Mouse (Mus musculus) spleen, postnatal 36 days (tissue): ENCODE measurements at regions not wholly inside any gene's neighbourhood (a gene's known extent, or its start where the extent isn't known, plus 50 kb on each side); places are given as distances from the start of the nearest gene placed in this dataset.

Experiments
- DNase-seq, 2 experiments: peaks; one replicate each; pipeline ENCODE4 v3.0.0; 2022; ENCODE audit warnings: low spot score in 2 of 2, mixed read lengths in 1 of 2

DNA sequence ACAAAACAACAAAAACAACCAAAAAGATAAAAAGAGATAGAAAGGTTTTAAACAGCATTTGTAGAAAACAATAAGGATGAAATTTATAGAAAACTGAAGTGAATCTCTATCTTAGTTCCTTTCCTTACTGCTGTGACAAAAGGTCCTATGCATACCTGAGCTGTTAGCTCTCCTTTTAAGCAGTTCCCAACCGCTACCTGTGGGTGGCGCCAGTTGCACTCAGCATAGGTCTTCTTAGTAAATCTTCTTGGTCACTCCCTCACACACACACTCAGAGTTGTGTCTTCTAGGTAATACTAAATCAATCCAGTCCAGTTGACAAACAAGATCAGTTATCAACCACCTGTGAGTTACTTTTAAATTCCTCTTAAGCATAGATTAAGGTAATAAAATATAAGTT lies 355.5 kb upstream of the Prkcq start:
- no peak for DNase-seq

GRCm38 (mm10) chr2:10825278-10826133 lies 346.4 kb upstream of the Prkcq start:
- DNase-seq: peak; percentile 6 to 7

GRCm38 (mm10) chr2:10826134-10826767 lies 345.7 kb upstream of the Prkcq start:
- DNase-seq: no peak

DNA sequence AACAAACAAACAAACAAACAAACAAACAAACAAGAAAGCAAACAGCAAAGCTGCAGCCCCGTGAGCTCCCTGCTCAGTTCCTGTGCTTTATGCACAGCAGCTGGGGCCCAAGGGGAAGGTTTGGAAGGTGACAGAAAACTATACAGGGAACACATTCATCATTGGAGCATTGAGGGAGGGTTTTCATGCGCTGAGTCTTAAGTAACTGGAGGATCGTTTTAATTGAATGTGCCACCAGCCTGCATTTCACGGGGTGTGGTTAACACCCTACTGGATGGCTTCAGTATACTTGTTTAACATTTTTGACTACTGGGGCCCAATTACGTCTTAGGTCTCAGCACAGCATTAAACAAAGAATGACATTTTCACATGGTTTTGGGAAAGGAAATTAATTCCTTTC lies 331.9 kb upstream of the Prkcq start:
- no peak for DNase-seq

GRCm38 (mm10) chr2:10861654-10862292 lies 310.1 kb upstream of the Prkcq start:
- DNase-seq: no peak

DNA sequence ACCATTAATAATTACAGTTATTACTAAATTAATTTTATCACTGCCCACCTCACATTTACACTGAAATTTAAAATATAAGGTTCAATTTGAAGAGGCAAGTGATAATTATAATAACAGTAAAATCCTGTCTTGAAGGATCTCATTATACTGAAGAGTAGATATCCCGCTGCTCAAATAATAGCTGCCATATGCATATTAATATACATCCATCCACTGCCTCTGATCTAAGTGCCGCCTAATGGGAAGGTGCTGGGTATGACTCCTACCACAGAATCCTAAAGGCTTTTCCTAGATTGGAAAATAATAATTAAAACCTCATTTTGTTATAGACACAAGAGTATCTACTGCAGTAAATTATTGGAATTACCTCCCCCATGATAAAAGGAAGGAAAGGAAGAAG lies 307.5 kb upstream of the Prkcq start:
- no peak for DNase-seq

DNA sequence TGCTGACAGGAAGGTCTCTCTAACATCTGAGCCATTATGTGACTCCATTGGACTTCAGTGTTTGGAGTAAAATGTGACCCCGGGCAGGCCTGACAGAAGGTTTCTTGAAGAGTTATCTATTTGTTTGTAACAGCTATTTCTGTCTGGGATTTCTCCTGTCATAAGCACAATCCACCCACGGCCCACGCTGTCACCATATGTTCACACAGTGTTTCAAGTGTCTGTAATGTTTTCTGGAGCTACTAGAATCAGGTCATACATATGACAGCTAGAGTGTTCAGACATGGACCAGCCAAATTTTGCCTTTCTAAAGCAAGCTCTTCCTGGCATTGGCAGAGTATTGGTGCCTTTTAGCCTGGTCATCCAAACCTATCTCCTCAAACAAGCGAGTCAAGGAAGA lies 297.6 kb upstream of the Prkcq start:
- no peak for DNase-seq

- no peak for DNase-seq
Observed at GRCm38 (mm10) chr2:10901926-10902325, 270.0 kb upstream of the Prkcq start.

DNA sequence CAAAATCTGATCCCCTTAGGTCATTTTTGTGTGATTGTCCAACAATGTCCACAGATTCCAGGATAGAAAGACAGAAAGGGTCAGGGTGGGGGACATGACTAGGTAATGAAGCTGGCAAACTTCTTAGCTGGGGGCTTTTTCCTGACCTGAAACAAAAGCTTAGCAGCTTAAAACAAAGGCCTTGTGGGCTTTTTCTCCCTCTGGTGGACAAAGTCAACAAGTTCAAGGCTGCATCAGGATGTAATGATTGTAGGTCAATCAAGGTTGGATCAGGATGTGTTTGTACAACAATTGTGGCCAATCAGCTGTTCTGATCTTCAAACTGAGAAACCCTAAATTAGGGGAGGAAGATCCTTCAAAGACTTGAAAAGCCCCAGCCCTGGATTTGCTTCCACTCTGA lies 252.0 kb upstream of the Prkcq start:
- no peak for DNase-seq

DNA sequence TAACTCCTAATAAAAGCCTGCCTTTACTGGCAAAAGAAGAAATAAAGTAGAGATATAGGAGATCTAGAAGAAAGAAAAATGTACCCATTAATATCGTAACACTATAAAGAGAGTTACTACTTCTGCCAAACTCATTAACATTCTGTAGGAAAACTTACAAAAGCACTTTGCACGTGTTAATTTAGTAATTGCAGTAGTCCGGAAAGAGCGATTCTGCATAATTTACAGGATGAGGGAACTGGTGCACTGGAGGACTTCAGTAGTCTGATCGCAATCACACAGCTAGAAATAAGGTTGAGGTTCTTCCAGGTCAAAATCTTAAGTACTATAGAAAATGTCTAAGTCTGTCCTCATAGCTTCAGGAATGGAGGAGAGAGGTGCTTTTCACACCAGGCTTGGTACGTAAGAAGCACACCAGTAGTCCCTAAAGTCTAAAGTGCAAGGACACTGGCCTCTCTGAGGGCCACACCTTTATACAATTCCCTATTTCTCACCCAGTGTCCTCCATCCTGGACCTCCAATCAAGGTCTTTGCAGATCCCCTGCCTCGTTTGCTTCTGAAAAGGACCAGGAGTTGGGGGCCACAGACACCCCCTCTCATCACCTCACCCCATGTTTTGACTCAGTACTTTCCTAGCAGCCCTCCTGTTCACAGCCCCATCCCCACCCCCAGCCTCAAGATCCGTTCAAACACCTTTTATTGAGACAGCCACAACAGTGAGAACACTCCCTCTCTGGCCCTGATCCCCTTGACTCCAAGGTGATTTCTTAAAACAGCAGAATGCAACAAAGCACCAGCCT lies 251.0 kb upstream of the Prkcq start:
- no peak for DNase-seq

DNA sequence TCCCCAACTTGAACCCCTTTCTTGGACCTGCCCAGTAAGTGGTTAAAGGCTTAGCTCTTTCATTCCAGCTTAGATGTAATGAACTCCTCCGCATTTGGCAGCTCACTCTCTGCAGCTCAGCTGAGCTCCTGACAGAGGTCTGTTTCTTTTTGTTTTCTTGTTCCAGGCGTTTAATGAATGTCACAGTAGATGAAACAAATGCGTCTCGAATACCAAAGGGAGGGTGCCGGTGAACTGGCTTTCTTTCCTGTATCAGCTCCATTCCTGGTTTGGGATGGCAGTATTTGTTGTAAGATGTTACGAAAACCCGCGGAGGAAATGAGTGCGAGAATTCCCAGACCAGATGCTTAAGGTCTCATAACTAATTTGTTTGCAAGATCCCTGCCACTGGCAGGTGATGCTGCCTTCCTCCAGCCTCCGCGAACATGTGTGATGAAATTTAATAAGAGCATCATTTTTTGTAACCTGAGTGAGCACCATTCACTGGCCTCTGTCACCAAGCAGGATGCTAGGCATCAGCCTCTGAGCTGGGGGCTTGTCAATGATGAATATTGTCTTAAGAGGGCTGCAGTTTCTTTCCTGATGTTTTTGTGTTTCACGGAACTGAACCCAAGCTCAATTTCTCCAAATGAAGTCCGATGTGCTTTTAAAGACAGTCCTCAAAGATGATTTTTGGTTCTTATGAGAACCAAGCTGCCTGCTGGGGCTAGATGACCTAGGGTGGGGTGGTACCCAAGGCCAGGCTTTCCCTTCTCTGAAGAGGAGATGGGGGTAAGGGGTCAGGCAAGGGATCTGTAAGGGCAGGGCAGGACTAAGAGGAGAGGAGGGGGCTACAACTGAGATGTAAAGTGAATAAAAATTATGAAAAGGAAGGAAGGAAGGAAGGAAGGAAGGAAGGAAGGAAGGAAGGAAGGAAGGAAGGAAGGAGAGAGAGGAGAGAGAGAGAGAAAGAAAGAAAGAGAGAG lies 250.1 kb upstream of the Prkcq start:
- DNase-seq: no peak

- no peak for DNase-seq
Observed at GRCm38 (mm10) chr2:10923984-10924383, 247.9 kb upstream of the Prkcq start.

GRCm38 (mm10) chr2:10925361-10925760 lies 246.5 kb upstream of the Prkcq start:
- no peak for DNase-seq

GRCm38 (mm10) chr2:10937405-10937804 lies 234.5 kb upstream of the Prkcq start:
- DNase-seq: no peak

GRCm38 (mm10) chr2:10965224-10965623 lies 206.7 kb upstream of the Prkcq start:
- no peak for DNase-seq

DNA sequence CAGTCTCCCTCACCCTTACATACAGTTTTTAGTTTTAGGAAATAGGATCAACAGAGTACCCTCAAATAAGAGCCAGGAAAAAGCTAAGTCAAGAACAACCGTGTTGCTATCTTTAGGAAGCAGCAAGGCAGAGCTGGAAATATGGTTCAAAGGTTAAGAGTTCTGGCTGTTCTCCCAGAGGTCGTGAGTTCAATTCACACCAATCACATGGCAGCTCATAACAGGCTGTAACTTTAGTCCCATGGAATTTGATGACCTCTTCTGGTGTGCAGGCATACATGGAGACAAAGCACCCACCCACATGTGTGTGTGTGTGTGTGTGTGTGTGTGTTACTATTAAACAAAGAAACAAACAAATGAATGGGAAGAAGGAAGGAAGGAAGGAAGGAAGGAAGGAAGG lies 205.0 kb upstream of the Prkcq start:
- no peak for DNase-seq

- DNase-seq: no peak
Observed at GRCm38 (mm10) chr2:10969111-10969689, 202.7 kb upstream of the Prkcq start.

DNA sequence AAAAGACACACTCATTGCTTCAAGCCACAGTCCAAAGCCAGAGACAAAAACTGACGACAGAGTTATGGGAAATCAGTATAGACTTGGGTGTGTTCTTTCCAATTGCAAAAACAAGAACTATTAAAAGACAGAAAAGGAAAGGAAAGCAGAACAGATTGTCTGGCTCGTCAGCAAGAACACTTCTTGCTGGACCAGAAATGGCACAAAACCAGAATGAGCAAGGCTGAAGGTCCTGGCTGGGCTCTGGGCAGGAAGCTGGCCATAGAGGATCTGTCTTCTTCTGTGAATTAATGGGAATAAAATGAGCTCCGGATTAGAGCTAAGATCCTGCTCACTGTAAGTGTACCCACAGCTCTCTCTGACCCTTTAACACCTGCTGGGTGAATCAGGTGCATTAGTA lies 199.9 kb upstream of the Prkcq start:
- no peak for DNase-seq

DNA sequence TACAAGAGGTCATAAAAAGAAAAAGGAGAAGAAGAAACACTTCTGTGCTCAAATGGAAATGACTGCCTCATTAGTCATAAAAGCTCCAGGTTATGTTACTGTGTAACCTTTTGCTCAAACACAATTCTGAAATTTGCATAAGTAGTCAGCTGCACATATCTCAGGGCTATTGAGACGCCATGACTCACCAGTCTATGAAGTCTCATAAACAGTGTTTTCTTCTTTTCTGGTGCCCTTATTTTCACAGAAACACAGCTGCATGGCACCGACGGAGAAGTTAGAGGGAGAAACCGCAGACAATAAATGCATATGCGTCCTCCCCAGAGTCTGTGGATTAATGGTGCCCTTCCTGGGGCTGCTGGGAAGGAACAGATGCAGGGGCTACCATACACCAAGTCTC lies 193.1 kb upstream of the Prkcq start:
- no peak for DNase-seq

GRCm38 (mm10) chr2:10986101-10986500 lies 185.8 kb upstream of the Prkcq start:
- DNase-seq: no peak
